Mouse (Mus musculus): Measurements from ENCODE around the gene Nrbf2. TPM values are rescaled to one million over a fixed set of nuclear protein-coding genes. Genes with fewer than 3 reads are reported as not detected.

The Nrbf2 gene
- polyA plus RNA-seq, 1 experiment from 2014 or later, result 37.0 TPM

GRCm38 (mm10) chr10:67314811-67315435 is 29.8 kb upstream of the Nrbf2 start:
- Histone ChIP-seq H3K4me3 (ENCODE audit: low read depth, low read length) (no peak overlapping the region), H3K27ac (ENCODE audit: low read depth, low read length) (no peak overlapping the region), H3K27me3 (ENCODE audit: control insufficient read depth, insufficient read depth, low read length) (no peaks in the 10 kb centered on the region), H3K4me2 (ENCODE audit: low read depth, low read length) (no peak overlapping the region), H3K4me1 (ENCODE audit: control insufficient read depth, insufficient read depth, low read length) (no peaks in the 10 kb centered on the region), H3K36me3 (ENCODE audit: control insufficient read depth, insufficient read depth, low read length) (no peaks in the 10 kb centered on the region), H3K9me3 (ENCODE audit: control insufficient read depth, low read length) (no peaks in the 10 kb centered on the region), H3K9ac (replicated peaks; ENCODE audit: low read depth, low read length) (no peak overlapping the region)
- peak; percentile 61 for ATAC-seq (ENCODE audit: low read depth)
- 14% methylated on average over 12 of the region's 12 CpGs for WGBS

DNA sequence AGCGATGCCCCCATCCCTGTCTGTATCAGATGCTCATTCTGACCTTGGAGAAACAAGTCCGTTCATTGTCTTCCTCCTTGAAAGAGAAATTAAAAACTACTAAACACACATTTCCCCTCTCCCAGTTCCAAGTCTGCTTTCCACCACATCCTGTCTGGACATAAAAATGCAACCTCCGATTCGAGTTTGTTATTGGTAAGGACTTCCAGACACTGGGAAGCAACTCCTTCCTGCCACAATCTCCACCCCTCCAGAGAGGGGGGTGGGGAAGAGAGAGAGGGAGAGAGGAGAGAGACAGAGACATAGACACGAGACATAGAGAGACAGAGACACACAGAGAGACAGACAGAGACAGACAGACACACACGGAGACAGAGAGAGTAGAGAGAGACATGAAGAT is 27.4 kb upstream of the Nrbf2 start:
- Histone ChIP-seq H3K9ac (replicated peaks; ENCODE audit: low read depth, low read length) (no peak overlapping the region), H3K27ac (ENCODE audit: low read depth, low read length) (no peak overlapping the region), H3K4me2 (ENCODE audit: low read depth, low read length) (no peak overlapping the region), H3K4me3 (ENCODE audit: low read depth, low read length) (no peak overlapping the region), H3K4me1 (ENCODE audit: control insufficient read depth, insufficient read depth, low read length) (no peaks in the 10 kb centered on the region), H3K9me3 (ENCODE audit: control insufficient read depth, low read length) (no peaks in the 10 kb centered on the region), H3K27me3 (ENCODE audit: control insufficient read depth, insufficient read depth, low read length) (no peaks in the 10 kb centered on the region), H3K36me3 (ENCODE audit: control insufficient read depth, insufficient read depth, low read length) (no peaks in the 10 kb centered on the region)
- 75% methylated on average over 6 of the region's 6 CpGs for WGBS
- ATAC-seq (ENCODE audit: low read depth), result no peak

DNA sequence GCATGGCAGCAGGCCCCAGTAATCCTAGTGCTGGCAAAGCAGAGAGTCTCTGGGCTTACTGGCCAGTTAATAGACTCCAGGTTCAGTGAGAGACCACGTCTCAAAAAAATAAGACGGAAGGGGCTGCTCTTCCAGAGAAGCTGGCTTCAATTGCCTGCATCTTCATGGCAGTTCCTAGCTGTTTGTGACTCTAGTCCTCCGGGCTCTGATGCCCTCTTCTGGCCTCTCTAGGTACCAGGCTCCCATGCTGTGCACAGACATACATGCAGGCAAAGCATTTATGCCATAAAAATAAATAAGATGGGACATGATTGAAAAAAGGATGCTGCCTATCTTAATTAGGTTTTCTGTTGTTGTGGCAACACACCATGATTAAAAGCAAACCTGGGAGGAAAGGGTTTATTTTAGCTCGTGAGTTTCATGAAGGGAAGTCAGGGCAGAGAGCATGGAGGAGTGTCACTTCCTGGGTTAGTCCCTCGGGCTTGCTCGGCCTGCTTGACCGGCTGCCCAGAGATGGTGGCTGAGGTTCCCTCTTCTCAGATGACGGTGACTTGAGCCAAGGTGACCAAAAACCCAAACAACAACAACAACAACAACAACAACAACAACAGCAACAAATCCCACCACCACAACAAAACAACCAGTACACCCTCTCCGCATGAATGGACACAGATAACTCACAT is 26.3 kb upstream of the Nrbf2 start:
- H3K4me2 ChIP-seq (ENCODE audit: low read depth, low read length), result no peak overlapping the region
- H3K4me3 ChIP-seq (ENCODE audit: low read depth, low read length), result no peak overlapping the region
- no peaks in the 10 kb centered on the region for H3K4me1 ChIP-seq (ENCODE audit: control insufficient read depth, insufficient read depth, low read length)
- no peaks in the 10 kb centered on the region for H3K36me3 ChIP-seq (ENCODE audit: control insufficient read depth, insufficient read depth, low read length)
- H3K9ac ChIP-seq (replicated peaks; ENCODE audit: low read depth, low read length), result no peak overlapping the region
- H3K27ac ChIP-seq (ENCODE audit: low read depth, low read length), result no peak overlapping the region
- peak; percentile 77; the same call in 1 of the 2 replicates for ATAC-seq (ENCODE audit: low read depth)
- H3K9me3 ChIP-seq (ENCODE audit: control insufficient read depth, low read length), result no peaks in the 10 kb centered on the region
- WGBS, result 27% methylated on average over 9 of the region's 9 CpGs
- no peaks in the 10 kb centered on the region for H3K27me3 ChIP-seq (ENCODE audit: control insufficient read depth, insufficient read depth, low read length)

DNA sequence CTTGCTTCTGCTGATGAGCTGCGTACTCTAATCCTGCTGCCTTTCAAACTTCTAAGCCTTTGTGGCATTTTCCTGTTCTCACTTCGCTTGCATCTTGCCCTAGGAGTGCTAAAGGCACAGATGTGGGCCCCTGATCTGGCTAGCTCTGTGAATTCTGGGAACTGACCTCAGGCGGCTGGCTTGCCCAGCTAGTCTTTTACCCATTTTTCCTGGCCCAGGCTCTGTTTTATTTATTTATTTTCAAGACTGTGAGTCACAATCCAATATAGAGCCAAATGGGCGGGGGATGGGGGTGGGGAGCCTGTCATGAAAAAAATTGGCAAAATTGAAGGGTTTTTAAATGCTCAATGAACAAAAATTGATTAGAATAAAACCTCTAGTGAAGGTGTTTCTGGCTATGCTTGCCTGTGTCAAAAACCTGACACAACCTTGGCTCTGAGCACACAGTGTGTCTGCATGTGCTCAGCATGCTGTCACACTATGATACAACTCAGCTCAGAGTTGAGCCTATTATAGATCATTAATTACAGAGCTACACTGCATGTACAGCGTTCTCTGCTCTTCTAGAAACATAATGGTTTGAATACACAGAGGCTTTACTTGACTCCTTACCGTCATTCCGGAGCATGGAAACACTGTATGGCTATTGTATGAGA is 24.5 kb upstream of the Nrbf2 start:
- Histone ChIP-seq H3K36me3 (ENCODE audit: control insufficient read depth, insufficient read depth, low read length) (no peaks in the 10 kb centered on the region), H3K9ac (replicated peaks; ENCODE audit: low read depth, low read length) (no peak overlapping the region), H3K4me3 (ENCODE audit: low read depth, low read length) (no peak overlapping the region), H3K27me3 (ENCODE audit: control insufficient read depth, insufficient read depth, low read length) (no peaks in the 10 kb centered on the region), H3K9me3 (ENCODE audit: control insufficient read depth, low read length) (no peaks in the 10 kb centered on the region), H3K4me1 (ENCODE audit: control insufficient read depth, insufficient read depth, low read length) (no peaks in the 10 kb centered on the region), H3K4me2 (ENCODE audit: low read depth, low read length) (no peak overlapping the region), H3K27ac (ENCODE audit: low read depth, low read length) (no peak overlapping the region)
- 83% methylated on average over 7 of the region's 7 CpGs for WGBS
- ATAC-seq (ENCODE audit: low read depth), result no peak

DNA sequence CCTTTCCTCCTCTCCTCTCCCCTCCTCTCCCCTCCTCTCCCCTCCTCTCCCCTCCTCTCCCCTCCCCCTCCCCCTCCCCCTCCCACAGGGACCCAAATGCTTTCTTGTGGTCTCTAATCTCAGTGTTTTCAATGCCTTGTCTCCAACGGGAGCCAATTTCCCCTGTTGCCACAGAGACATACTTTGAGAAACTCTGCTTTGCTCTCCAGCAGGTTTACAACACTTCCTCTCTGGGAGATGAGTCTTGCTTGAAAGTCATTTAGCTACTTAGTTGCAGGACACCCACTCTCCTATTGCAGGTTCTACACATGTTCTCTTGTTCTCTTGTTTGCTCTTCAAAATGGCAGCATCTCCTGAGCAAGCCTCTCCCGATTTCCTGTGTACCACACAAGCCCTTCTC is 17.2 kb upstream of the Nrbf2 start:
- Histone ChIP-seq H3K9ac (replicated peaks; ENCODE audit: low read depth, low read length) (no peak overlapping the region), H3K27ac (ENCODE audit: low read depth, low read length) (no peak overlapping the region), H3K4me1 (ENCODE audit: control insufficient read depth, insufficient read depth, low read length) (no peaks in the 10 kb centered on the region), H3K9me3 (ENCODE audit: control insufficient read depth, low read length) (no peaks in the 10 kb centered on the region), H3K36me3 (ENCODE audit: control insufficient read depth, insufficient read depth, low read length) (no peaks in the 10 kb centered on the region), H3K4me2 (ENCODE audit: low read depth, low read length) (no peak overlapping the region), H3K27me3 (ENCODE audit: control insufficient read depth, insufficient read depth, low read length) (no peaks in the 10 kb centered on the region), H3K4me3 (ENCODE audit: low read depth, low read length) (no peak overlapping the region)
- ATAC-seq (ENCODE audit: low read depth), result no peak
- WGBS, result 59% methylated on average over 2 of the region's 2 CpGs

- 94% methylated on average over 6 of the region's 6 CpGs for WGBS
- Histone ChIP-seq H3K36me3 (ENCODE audit: control insufficient read depth, insufficient read depth, low read length) (no peaks in the 10 kb centered on the region), H3K27ac (ENCODE audit: low read depth, low read length) (no peak overlapping the region), H3K4me3 (ENCODE audit: low read depth, low read length) (no peak overlapping the region), H3K9me3 (ENCODE audit: control insufficient read depth, low read length) (no peaks in the 10 kb centered on the region), H3K9ac (replicated peaks; ENCODE audit: low read depth, low read length) (no peak overlapping the region), H3K4me1 (ENCODE audit: control insufficient read depth, insufficient read depth, low read length) (no peaks in the 10 kb centered on the region), H3K27me3 (ENCODE audit: control insufficient read depth, insufficient read depth, low read length) (no peaks in the 10 kb centered on the region), H3K4me2 (ENCODE audit: low read depth, low read length) (no peak overlapping the region)
- no peak for ATAC-seq (ENCODE audit: low read depth)
These were observed 15.9 kb upstream of the Nrbf2 start for GRCm38 (mm10) chr10:67301046-67301445.

DNA sequence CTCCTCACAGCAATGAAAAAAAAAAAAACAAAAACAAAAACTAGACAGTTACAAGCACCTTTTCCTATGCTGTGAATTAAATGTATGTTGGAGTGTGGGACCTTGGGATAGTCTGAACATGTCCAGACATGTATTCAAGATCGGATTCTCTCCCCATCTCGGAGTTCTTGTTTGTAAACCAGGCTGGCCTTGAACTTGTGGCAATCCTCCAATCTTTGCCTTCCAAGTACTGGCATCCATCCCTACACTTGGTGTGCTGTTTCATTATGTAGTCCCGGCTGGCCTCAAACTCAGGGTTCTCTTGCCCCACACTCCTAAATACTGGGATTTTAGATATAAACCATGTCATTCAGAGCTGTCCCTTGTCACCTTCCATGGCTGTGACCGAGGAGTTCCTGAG is 14.2 kb upstream of the Nrbf2 start:
- no peak for ATAC-seq (ENCODE audit: low read depth)
- 88% methylated on average over 4 of the region's 4 CpGs for WGBS
- no peaks in the 10 kb centered on the region for H3K27me3 ChIP-seq (ENCODE audit: control insufficient read depth, insufficient read depth, low read length)

GRCm38 (mm10) chr10:67298856-67299255 is 13.8 kb upstream of the Nrbf2 start:
- Histone ChIP-seq H3K9me3 (ENCODE audit: control insufficient read depth, low read length) (no peaks in the 10 kb centered on the region), H3K4me2 (ENCODE audit: low read depth, low read length) (no peak overlapping the region), H3K27me3 (ENCODE audit: control insufficient read depth, insufficient read depth, low read length) (no peaks in the 10 kb centered on the region), H3K9ac (replicated peaks; ENCODE audit: low read depth, low read length) (no peak overlapping the region), H3K4me1 (ENCODE audit: control insufficient read depth, insufficient read depth, low read length) (no peaks in the 10 kb centered on the region), H3K36me3 (ENCODE audit: control insufficient read depth, insufficient read depth, low read length) (no peaks in the 10 kb centered on the region), H3K4me3 (ENCODE audit: low read depth, low read length) (no peak overlapping the region), H3K27ac (ENCODE audit: low read depth, low read length) (no peak overlapping the region)
- no peak for ATAC-seq (ENCODE audit: low read depth)
- WGBS, result 47% methylated on average over 5 of the region's 5 CpGs

More for the DNA sequence above, 14.2 kb upstream of the Nrbf2 start:
- H3K4me3 ChIP-seq (ENCODE audit: low read depth, low read length), result no peak overlapping the region
- no peak overlapping the region for H3K27ac ChIP-seq (ENCODE audit: low read depth, low read length)
- H3K9me3 ChIP-seq (ENCODE audit: control insufficient read depth, low read length), result no peaks in the 10 kb centered on the region
- no peak overlapping the region for H3K9ac ChIP-seq (replicated peaks; ENCODE audit: low read depth, low read length)
- no peak overlapping the region for H3K4me2 ChIP-seq (ENCODE audit: low read depth, low read length)
- H3K4me1 ChIP-seq (ENCODE audit: control insufficient read depth, insufficient read depth, low read length), result no peaks in the 10 kb centered on the region
- H3K36me3 ChIP-seq (ENCODE audit: control insufficient read depth, insufficient read depth, low read length), result no peaks in the 10 kb centered on the region

- no peaks in the 10 kb centered on the region for H3K4me1 ChIP-seq (ENCODE audit: control insufficient read depth, insufficient read depth, low read length)
- no peak overlapping the region for H3K4me3 ChIP-seq (ENCODE audit: low read depth, low read length)
- no peaks in the 10 kb centered on the region for H3K27me3 ChIP-seq (ENCODE audit: control insufficient read depth, insufficient read depth, low read length)
- no peak for ATAC-seq (ENCODE audit: low read depth)
- no peak overlapping the region for H3K27ac ChIP-seq (ENCODE audit: low read depth, low read length)
- no peak overlapping the region for H3K4me2 ChIP-seq (ENCODE audit: low read depth, low read length)
- H3K36me3 ChIP-seq (ENCODE audit: control insufficient read depth, insufficient read depth, low read length), result no peaks in the 10 kb centered on the region
- H3K9ac ChIP-seq (replicated peaks; ENCODE audit: low read depth, low read length), result no peak overlapping the region
- 95% methylated on average over 17 of the region's 17 CpGs for WGBS
- H3K9me3 ChIP-seq (ENCODE audit: control insufficient read depth, low read length), result no peaks in the 10 kb centered on the region
These were observed 12.2 kb upstream of the Nrbf2 start for GRCm38 (mm10) chr10:67297175-67297855.

Measured in neural tube, embryonic 14.5 days (tissue).